Mouse (Mus musculus): ENCODE data around the gene Ghr. TPM values are rescaled to one million over a fixed set of nuclear protein-coding genes. Genes with fewer than 3 reads are reported as not detected.

Gene Ghr
- polyA plus RNA-seq (2015; fragmentation: Nextera tagmentation; extraction: Ambion mirVana) = 54.5 and 57.9 TPM in 2 replicates

DNA sequence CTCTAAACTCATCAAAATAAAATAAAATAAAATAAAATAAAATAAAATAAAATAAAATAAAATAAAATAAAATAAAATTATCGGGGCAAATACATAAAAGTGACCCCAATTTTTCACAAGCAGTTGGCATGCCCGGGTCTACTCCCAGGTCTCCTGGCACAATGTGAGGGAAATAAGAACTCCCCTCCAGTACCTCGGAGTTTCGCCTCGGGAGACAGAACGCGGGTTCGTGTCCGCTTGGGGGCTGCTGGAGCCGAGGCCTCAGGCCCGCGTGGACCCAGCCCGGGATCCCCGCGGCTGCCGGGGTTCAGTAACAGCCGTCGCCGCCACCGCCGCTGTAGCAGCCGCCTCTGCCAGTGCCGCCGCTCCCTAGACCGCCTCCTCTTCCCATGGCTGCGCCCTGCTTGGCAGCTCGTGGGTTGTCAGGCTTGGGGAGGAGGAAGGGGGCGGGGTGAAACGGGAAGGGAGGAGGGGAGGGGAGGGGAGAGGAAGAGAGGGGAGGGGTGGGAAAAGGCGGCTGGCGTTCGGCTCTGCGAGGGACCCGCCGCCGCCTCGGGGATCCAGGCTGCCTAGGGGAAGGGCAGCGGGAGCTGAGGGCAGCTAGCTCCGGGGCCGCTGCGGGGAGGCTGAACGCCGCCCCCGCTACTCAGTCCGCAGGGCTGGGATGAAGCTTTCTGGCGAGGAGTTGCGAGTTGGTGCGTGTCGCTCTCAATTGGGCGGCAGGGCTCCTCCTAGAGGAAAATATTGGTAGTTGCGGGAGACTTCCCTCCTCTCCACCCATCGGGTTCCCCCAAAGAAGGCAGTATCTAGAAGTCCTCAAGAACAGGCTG, at the start of gene Ghr:
Gene Ghr, minus strand, starts transcription at position 686 of the 830 bp plus-strand sequence.
- Histone ChIP-seq H3K9ac (ENCODE audit: low read length) (peak within 1 kb of the TSS; percentile 95), H3K4me3 (ENCODE audit: low read length) (peak within 1 kb of the TSS; percentile 89), H3K27ac (ENCODE audit: low read length) (peak within 1 kb of the TSS; percentile 98), H3K9me3 (replicated peaks; ENCODE audit: control insufficient read depth, low read length) (no peaks in the 10 kb centered on the region), H3K4me2 (ENCODE audit: low read depth, low read length) (peak within 1 kb of the TSS; percentile 76), H3K36me3 (ENCODE audit: control insufficient read depth, insufficient read depth) (no peaks in the 10 kb centered on the region), H3K4me1 (ENCODE audit: control insufficient read depth, insufficient read depth, low read length) (peaks cover 13% of the 10 kb centered on the region), H3K27me3 (ENCODE audit: control insufficient read depth, insufficient read depth, low read length) (no peaks in the 10 kb centered on the region)
- under 1% methylated on average over 47 of the region's 52 CpGs for WGBS
- peak; percentile 87 for ATAC-seq (replicated peaks; ENCODE audit: extremely low read depth, insufficient read depth, low FRiP score)

DNA sequence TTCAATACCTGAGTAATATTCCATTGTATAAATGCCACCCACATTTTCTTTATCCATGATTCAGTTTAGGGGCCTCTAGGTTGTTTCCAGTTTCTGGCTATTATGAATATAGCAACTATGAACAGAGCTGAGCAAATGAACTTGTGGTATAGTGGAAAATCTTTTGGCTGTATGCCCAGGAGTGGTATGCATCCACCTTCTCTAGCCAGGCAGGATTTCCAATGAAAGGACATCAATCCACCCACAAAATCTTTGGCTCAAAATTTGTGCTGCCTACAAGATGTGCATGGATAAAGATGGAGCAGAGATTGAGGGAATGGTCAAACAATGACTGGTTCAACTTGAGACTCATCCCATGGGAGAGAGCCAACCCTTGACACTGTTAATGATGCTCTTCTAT, 39.5 kb upstream of the Ghr start:
- H3K27me3 ChIP-seq (ENCODE audit: control insufficient read depth, insufficient read depth, low read length) = no peaks in the 10 kb centered on the region
- H3K27ac ChIP-seq (ENCODE audit: low read length) = no peak overlapping the region
- no peaks in the 10 kb centered on the region for H3K9me3 ChIP-seq (replicated peaks; ENCODE audit: control insufficient read depth, low read length)
- H3K36me3 ChIP-seq (ENCODE audit: control insufficient read depth, insufficient read depth) = no peaks in the 10 kb centered on the region
- H3K4me3 ChIP-seq (ENCODE audit: low read length) = no peak overlapping the region
- H3K4me1 ChIP-seq (ENCODE audit: control insufficient read depth, insufficient read depth, low read length) = no peaks in the 10 kb centered on the region
- no peak overlapping the region for H3K4me2 ChIP-seq (ENCODE audit: low read depth, low read length)
- no peak overlapping the region for H3K9ac ChIP-seq (ENCODE audit: low read length)
- ATAC-seq (replicated peaks; ENCODE audit: extremely low read depth, insufficient read depth, low FRiP score) = no peak

- no peak overlapping the region for H3K9ac ChIP-seq (ENCODE audit: low read length)
- H3K4me2 ChIP-seq (ENCODE audit: low read depth, low read length) = no peak overlapping the region
- H3K4me1 ChIP-seq (ENCODE audit: control insufficient read depth, insufficient read depth, low read length) = no peaks in the 10 kb centered on the region
- H3K27ac ChIP-seq (ENCODE audit: low read length) = no peak overlapping the region
- no peaks in the 10 kb centered on the region for H3K36me3 ChIP-seq (ENCODE audit: control insufficient read depth, insufficient read depth)
- 79% methylated on average over 3 of the region's 3 CpGs for WGBS
- H3K9me3 ChIP-seq (replicated peaks; ENCODE audit: control insufficient read depth, low read length) = no peaks in the 10 kb centered on the region
- ATAC-seq (replicated peaks; ENCODE audit: extremely low read depth, insufficient read depth, low FRiP score) = no peak
- H3K4me3 ChIP-seq (ENCODE audit: low read length) = no peak overlapping the region
- no peaks in the 10 kb centered on the region for H3K27me3 ChIP-seq (ENCODE audit: control insufficient read depth, insufficient read depth, low read length)
Measured at GRCm38 (mm10) chr15:3620368-3620767, 37.1 kb upstream of the Ghr start.

- H3K4me2 ChIP-seq (ENCODE audit: low read depth, low read length) = no peak overlapping the region
- H3K9me3 ChIP-seq (replicated peaks; ENCODE audit: control insufficient read depth, low read length) = no peaks in the 10 kb centered on the region
- H3K9ac ChIP-seq (ENCODE audit: low read length) = no peak overlapping the region
- no peak for ATAC-seq (replicated peaks; ENCODE audit: extremely low read depth, insufficient read depth, low FRiP score)
- H3K4me3 ChIP-seq (ENCODE audit: low read length) = no peak overlapping the region
- H3K4me1 ChIP-seq (ENCODE audit: control insufficient read depth, insufficient read depth, low read length) = no peaks in the 10 kb centered on the region
- no peaks in the 10 kb centered on the region for H3K36me3 ChIP-seq (ENCODE audit: control insufficient read depth, insufficient read depth)
- H3K27me3 ChIP-seq (ENCODE audit: control insufficient read depth, insufficient read depth, low read length) = no peaks in the 10 kb centered on the region
- 81% methylated on average over 3 of the region's 3 CpGs for WGBS
- H3K27ac ChIP-seq (ENCODE audit: low read length) = no peak overlapping the region
Measured at GRCm38 (mm10) chr15:3618311-3618710, 35.0 kb upstream of the Ghr start.

- no peak overlapping the region for H3K4me3 ChIP-seq (ENCODE audit: low read length)
- H3K27ac ChIP-seq (ENCODE audit: low read length) = no peak overlapping the region
- H3K9ac ChIP-seq (ENCODE audit: low read length) = no peak overlapping the region
- H3K4me1 ChIP-seq (ENCODE audit: control insufficient read depth, insufficient read depth, low read length) = no peaks in the 10 kb centered on the region
- H3K9me3 ChIP-seq (replicated peaks; ENCODE audit: control insufficient read depth, low read length) = no peaks in the 10 kb centered on the region
- ATAC-seq (replicated peaks; ENCODE audit: extremely low read depth, insufficient read depth, low FRiP score) = no peak
- no peaks in the 10 kb centered on the region for H3K27me3 ChIP-seq (ENCODE audit: control insufficient read depth, insufficient read depth, low read length)
- no peaks in the 10 kb centered on the region for H3K36me3 ChIP-seq (ENCODE audit: control insufficient read depth, insufficient read depth)
- H3K4me2 ChIP-seq (ENCODE audit: low read depth, low read length) = no peak overlapping the region
Measured at GRCm38 (mm10) chr15:3611961-3612360, 28.7 kb upstream of the Ghr start.

- H3K27ac ChIP-seq (ENCODE audit: low read length) = no peak overlapping the region
- no peaks in the 10 kb centered on the region for H3K9me3 ChIP-seq (replicated peaks; ENCODE audit: control insufficient read depth, low read length)
- H3K36me3 ChIP-seq (ENCODE audit: control insufficient read depth, insufficient read depth) = no peaks in the 10 kb centered on the region
- WGBS = 74% methylated on average over 3 of the region's 3 CpGs
- H3K4me2 ChIP-seq (ENCODE audit: low read depth, low read length) = no peak overlapping the region
- H3K4me1 ChIP-seq (ENCODE audit: control insufficient read depth, insufficient read depth, low read length) = no peaks in the 10 kb centered on the region
- no peak overlapping the region for H3K9ac ChIP-seq (ENCODE audit: low read length)
- no peaks in the 10 kb centered on the region for H3K27me3 ChIP-seq (ENCODE audit: control insufficient read depth, insufficient read depth, low read length)
- ATAC-seq (replicated peaks; ENCODE audit: extremely low read depth, insufficient read depth, low FRiP score) = no peak
- H3K4me3 ChIP-seq (ENCODE audit: low read length) = no peak overlapping the region
Measured at GRCm38 (mm10) chr15:3607951-3608350, 24.7 kb upstream of the Ghr start.

- H3K4me3 ChIP-seq (ENCODE audit: low read length) = no peak overlapping the region
- 85% methylated on average over 2 of the region's 2 CpGs for WGBS
Measured at GRCm38 (mm10) chr15:3602098-3602486, 18.8 kb upstream of the Ghr start.

GRCm38 (mm10) chr15:3601422-3602097, 18.3 kb upstream of the Ghr start:
- WGBS = 70% methylated on average over 4 of the region's 4 CpGs
- Histone ChIP-seq H3K4me1 (ENCODE audit: control insufficient read depth, insufficient read depth, low read length) (no peaks in the 10 kb centered on the region), H3K4me3 (ENCODE audit: low read length) (no peak overlapping the region), H3K4me2 (ENCODE audit: low read depth, low read length) (no peak overlapping the region), H3K36me3 (ENCODE audit: control insufficient read depth, insufficient read depth) (no peaks in the 10 kb centered on the region), H3K9ac (ENCODE audit: low read length) (no peak overlapping the region), H3K27me3 (ENCODE audit: control insufficient read depth, insufficient read depth, low read length) (no peaks in the 10 kb centered on the region), H3K27ac (ENCODE audit: low read length) (no peak overlapping the region), H3K9me3 (replicated peaks; ENCODE audit: control insufficient read depth, low read length) (no peaks in the 10 kb centered on the region)
- ATAC-seq (replicated peaks; ENCODE audit: extremely low read depth, insufficient read depth, low FRiP score) = no peak

More at GRCm38 (mm10) chr15:3602098-3602486, 18.8 kb upstream of the Ghr start:
- no peak for ATAC-seq (replicated peaks; ENCODE audit: extremely low read depth, insufficient read depth, low FRiP score)
- Histone ChIP-seq H3K27ac (ENCODE audit: low read length) (no peak overlapping the region), H3K9ac (ENCODE audit: low read length) (no peak overlapping the region), H3K27me3 (ENCODE audit: control insufficient read depth, insufficient read depth, low read length) (no peaks in the 10 kb centered on the region), H3K4me2 (ENCODE audit: low read depth, low read length) (no peak overlapping the region), H3K4me1 (ENCODE audit: control insufficient read depth, insufficient read depth, low read length) (no peaks in the 10 kb centered on the region), H3K9me3 (replicated peaks; ENCODE audit: control insufficient read depth, low read length) (no peaks in the 10 kb centered on the region), H3K36me3 (ENCODE audit: control insufficient read depth, insufficient read depth) (no peaks in the 10 kb centered on the region)

- no peak for ATAC-seq (replicated peaks; ENCODE audit: extremely low read depth, insufficient read depth, low FRiP score)
- no peak overlapping the region for H3K27ac ChIP-seq (ENCODE audit: low read length)
- 78% methylated on average over 2 of the region's 2 CpGs for WGBS
- no peaks in the 10 kb centered on the region for H3K27me3 ChIP-seq (ENCODE audit: control insufficient read depth, insufficient read depth, low read length)
- no peak overlapping the region for H3K4me3 ChIP-seq (ENCODE audit: low read length)
- H3K4me1 ChIP-seq (ENCODE audit: control insufficient read depth, insufficient read depth, low read length) = no peaks in the 10 kb centered on the region; the same call in 1 of the 2 replicates
- no peaks in the 10 kb centered on the region for H3K36me3 ChIP-seq (ENCODE audit: control insufficient read depth, insufficient read depth)
- no peak overlapping the region for H3K9ac ChIP-seq (ENCODE audit: low read length)
- H3K9me3 ChIP-seq (replicated peaks; ENCODE audit: control insufficient read depth, low read length) = no peaks in the 10 kb centered on the region
- no peak overlapping the region for H3K4me2 ChIP-seq (ENCODE audit: low read depth, low read length)
Measured at GRCm38 (mm10) chr15:3587879-3588278, 4.6 kb upstream of the Ghr start.

Measured in heart, embryonic 16.5 days (tissue).